Mouse (Mus musculus) CH12.LX (cell line): ENCODE results near the gene Epop. TPM values are rescaled to one million over a fixed set of nuclear protein-coding genes. Genes with fewer than 3 reads are reported as not detected.

Experiments used
- DNase-seq: peaks from one replicate; pipeline ENCODE4 v3.0.0-alpha.2; 2013; ENCODE audit errors: extremely low read depth
- H3K27ac ChIP-seq: 2 replicates; pipeline ENCODE4 v1.5.1; 2012; ENCODE audit warnings: low read depth, mild to moderate bottlenecking, control low read depth, moderate library complexity; ENCODE audit not compliant: insufficient read depth
- H3K27me3 ChIP-seq: replicated peaks from 2 replicates; pipeline ENCODE3; 2012; ENCODE audit warnings: inconsistent platforms
- H3K36me3 ChIP-seq, 2 experiments: replicated peaks in 1 of 2; 2 replicates each; pipeline versions ENCODE3 to v1.6.1; 2012; ENCODE audit warnings: inconsistent platforms in 1 of 2, low read length in 1 of 2, mild to moderate bottlenecking in 1 of 2, mixed read lengths in 1 of 2, moderate library complexity in 1 of 2; ENCODE audit not compliant: control insufficient read depth in 1 of 2, insufficient read depth in 1 of 2
- H3K4me1 ChIP-seq, 2 experiments: 2 replicates each; pipeline ENCODE4 v1.6.1; 2012; ENCODE audit warnings: inconsistent platforms in 1 of 2, moderate library complexity in 1 of 2; ENCODE audit not compliant: insufficient read depth in 2 of 2, control insufficient read depth in 1 of 2
- H3K4me2 ChIP-seq: 2 replicates; pipeline ENCODE4 v1.6.1; 2012; ENCODE audit warnings: low read depth, mild to moderate bottlenecking, control low read depth; ENCODE audit not compliant: poor library complexity, insufficient read depth, severe bottlenecking
- H3K4me3 ChIP-seq, 3 experiments: fragments of 150-350 bp in 1 of 3; sonication (generic) in 1 of 3; replicated peaks in 1 of 3; 2 replicates each; pipeline versions ENCODE3 to v1.5.1; 2011 to 2012; ENCODE audit warnings: low read depth in 2 of 3, low read length in 2 of 3, mild to moderate bottlenecking in 2 of 3, moderate library complexity in 2 of 3, control low read depth in 1 of 3, improper control_type of control experiment in 1 of 3, inconsistent platforms in 1 of 3, mixed read lengths in 1 of 3; ENCODE audit not compliant: poor library complexity in 1 of 3
- H3K79me2 ChIP-seq: replicated peaks from 2 replicates; pipeline ENCODE4 v1.6.1; 2012; ENCODE audit warnings: mild to moderate bottlenecking, moderate library complexity; ENCODE audit not compliant: control insufficient read depth, poor library complexity, insufficient read depth, severe bottlenecking; ENCODE audit errors: extremely low read depth
- H3K9ac ChIP-seq: 2 replicates; pipeline ENCODE4 v1.6.1; 2012; ENCODE audit warnings: low read depth, mild to moderate bottlenecking, control low read depth, moderate library complexity; ENCODE audit not compliant: insufficient read depth
- H3K9me3 ChIP-seq: replicated peaks from 2 replicates; pipeline ENCODE3; 2012; ENCODE audit warnings: low read length, inconsistent platforms, mixed read lengths
- CTCF ChIP-seq, 2 experiments: IDR thresholded peaks in 1 of 2; conservative IDR thresholded peaks in 1 of 2; 2 replicates each; pipeline ENCODE4 v1.5.1; 2011 to 2012; ENCODE audit warnings: low read depth in 2 of 2, low read length in 2 of 2, improper control_type of control experiment in 1 of 2, inconsistent platforms in 1 of 2, mild to moderate bottlenecking in 1 of 2, moderate library complexity in 1 of 2
- HCFC1 ChIP-seq: IDR thresholded peaks from 2 replicates; pipeline ENCODE4 v1.6.1; 2012; ENCODE audit warnings: low read depth, mild to moderate bottlenecking, inconsistent platforms, low read length, improper control_type of control experiment
- JUN ChIP-seq: IDR thresholded peaks from 2 replicates; pipeline ENCODE4 v1.6.1; 2011; ENCODE audit warnings: low read depth, mild to moderate bottlenecking, low read length, improper control_type of control experiment, moderate library complexity; ENCODE audit not compliant: insufficient read depth
- KAT2A ChIP-seq: IDR thresholded peaks from 2 replicates; pipeline ENCODE4 v1.6.1; 2012; ENCODE audit warnings: low read length, improper control_type of control experiment, inconsistent platforms; ENCODE audit not compliant: insufficient replicate concordance
- MAFK ChIP-seq: IDR thresholded peaks from 2 replicates; pipeline ENCODE4 v1.6.1; 2011; ENCODE audit warnings: low read length, improper control_type of control experiment; ENCODE audit not compliant: insufficient replicate concordance
- MAX ChIP-seq: IDR thresholded peaks from 2 replicates; pipeline ENCODE4 v1.6.1; 2011; ENCODE audit warnings: low read length, improper control_type of control experiment
- MXI1 ChIP-seq: IDR thresholded peaks from 2 replicates; pipeline ENCODE4 v1.6.1; 2011; ENCODE audit warnings: mild to moderate bottlenecking, low read depth, low read length, improper control_type of control experiment
- MYC ChIP-seq: IDR thresholded peaks from 2 replicates; pipeline ENCODE4 v1.6.1; 2011; ENCODE audit warnings: low read depth, mild to moderate bottlenecking, improper control_type of control experiment, low read length
- NELFE ChIP-seq: IDR thresholded peaks from 2 replicates; pipeline ENCODE4 v1.6.1; 2011; ENCODE audit warnings: low read depth, low read length, improper control_type of control experiment
- NRF1 ChIP-seq: IDR thresholded peaks from 2 replicates; pipeline ENCODE4 v1.6.1; 2014; ENCODE audit warnings: low read depth, mild to moderate bottlenecking, inconsistent platforms, low read length, improper control_type of control experiment, moderate library complexity
- POLR2AphosphoS2 ChIP-seq: IDR thresholded peaks from 2 replicates; pipeline ENCODE4 v1.6.1; 2011; ENCODE audit warnings: low read depth, low read length, improper control_type of control experiment
- RAD21 ChIP-seq: IDR thresholded peaks from 2 replicates; pipeline ENCODE4 v1.6.1; 2011; ENCODE audit warnings: low read depth, mild to moderate bottlenecking, low read length, improper control_type of control experiment, moderate library complexity
- SMC3 ChIP-seq: IDR thresholded peaks from 2 replicates; pipeline ENCODE4 v1.6.1; 2011; ENCODE audit warnings: low read depth, low read length, improper control_type of control experiment
- TCF12 ChIP-seq: IDR thresholded peaks from 2 replicates; pipeline ENCODE4 v1.6.1; 2014; ENCODE audit warnings: low read depth, mild to moderate bottlenecking, inconsistent platforms, low read length, improper control_type of control experiment
- USF1 ChIP-seq: IDR thresholded peaks from 2 replicates; pipeline ENCODE4 v1.6.1; 2014; ENCODE audit warnings: low read depth, mild to moderate bottlenecking, inconsistent platforms, low read length, improper control_type of control experiment
- ZC3H11A ChIP-seq: IDR thresholded peaks from 2 replicates; pipeline ENCODE4 v1.6.1; 2012; ENCODE audit warnings: low read depth, mild to moderate bottlenecking, inconsistent platforms, low read length, improper control_type of control experiment
- ZMIZ1 ChIP-seq: IDR thresholded peaks from 2 replicates; pipeline ENCODE4 v1.6.1; 2012; ENCODE audit warnings: low read depth, mild to moderate bottlenecking, inconsistent platforms, low read length, improper control_type of control experiment
- ZNF384 ChIP-seq: IDR thresholded peaks from 2 replicates; pipeline ENCODE4 v1.6.1; 2012; ENCODE audit warnings: low read depth, low read length, improper control_type of control experiment, inconsistent platforms
- dilution Hi-C: fragments of 300-500 bp; cut with MboI; formaldehyde crosslinking; loops from 2 replicates; pipeline ENCODE4 v1.14.3; 2020; ENCODE audit warnings: low sequenced_read_pairs; ENCODE audit not compliant: extremely low pct_unique_long_range_greater_than_20kb, extremely low pct_ligation_motif_present
- in situ Hi-C: fragments of 300-500 bp; cut with MboI; formaldehyde crosslinking; loops from 3 replicates; pipeline ENCODE4 v1.14.3; 2019; ENCODE audit warnings: low sequenced_read_pairs, low pct_ligation_motif_present, low pct_unique_long_range_greater_than_20kb, mixed read lengths
- polyA plus RNA-seq: library from polyadenylated mRNA; unstranded; fragments of >175 nt; gene quantifications from 2 replicates; pipeline ENCODE4 v1.2.1, GENCODE M21; 2012; ENCODE audit warnings: low read depth; ENCODE audit not compliant: insufficient read length
- total RNA-seq, 2 experiments: library from RNA; depleted of rRNA; stranded (reverse); fragments of 300-350 nt in 1 of 2; fragments of >200 nt in 1 of 2; gene quantifications; 2 replicates each; pipeline ENCODE4 v1.2.3; 2012 to 2014

The Epop gene
- total and polyA plus RNA-seq, 3 experiments, result 2.1 to 8.4 (median 4.2) TPM

DNA sequence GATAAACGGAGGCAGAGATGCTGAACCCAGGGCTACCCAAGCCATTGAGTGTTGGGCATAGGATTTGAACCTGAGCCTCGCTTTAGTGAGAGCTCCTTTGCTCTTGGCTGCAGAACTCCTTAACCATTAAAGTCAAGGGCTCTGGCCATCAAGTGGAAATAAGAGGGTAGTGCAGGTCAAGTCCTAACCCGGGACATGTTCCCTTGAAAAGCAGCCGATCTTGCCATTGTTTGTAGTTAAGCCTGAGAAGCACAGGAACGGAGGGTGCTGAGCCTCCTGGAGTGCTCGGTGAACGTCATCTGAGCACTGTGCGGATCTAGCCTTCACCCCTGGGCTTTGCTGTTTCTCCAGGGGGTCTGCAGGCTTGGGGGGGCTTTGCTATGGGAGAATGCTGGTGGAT lies 48.3 kb upstream of the Epop start:
- in situ Hi-C loops (no loop called here), dilution Hi-C loops (no loop called here)
- Histone ChIP-seq H3K27ac (no peak overlapping the region), H3K9ac (no peak overlapping the region), H3K4me1 (no peaks in the 10 kb centered on the region), H3K9me3 (no peaks in the 10 kb centered on the region), H3K79me2 (no peaks in the 10 kb centered on the region), H3K27me3 (no peaks in the 10 kb centered on the region), H3K4me2 (no peak overlapping the region), H3K4me3 (no peak overlapping the region), H3K36me3 (peaks cover 89 to 99% of the 10 kb centered on the region in 2 experiments)
- DNase-seq, result no peak
- TF ChIP-seq KAT2A, result no peak
- TF ChIP-seq USF1, result no peak
- TF ChIP-seq RAD21, result peak; percentile 11
- TF ChIP-seq HCFC1, result no peak
- peak in 1 of 2 experiments; percentile 43; a peak in 2 of 4 replicates for TF ChIP-seq CTCF (conservative IDR thresholded peaks at IDR 0.05 in 1 of 2, IDR thresholded peaks at IDR 0.05 in 1 of 2; ENCODE audit: low read depth in 2 of 2, low read length in 2 of 2)
- no peak for TF ChIP-seq ZNF384
- TF ChIP-seq MXI1, result no peak
- no peak for TF ChIP-seq POLR2AphosphoS2
- TF ChIP-seq ZMIZ1, result no peak
- no peak for TF ChIP-seq ZC3H11A
- TF ChIP-seq NRF1, result no peak
- TF ChIP-seq MYC, result no peak
- TF ChIP-seq SMC3, result peak; percentile 38
- TF ChIP-seq NELFE, result no peak
- no peak for TF ChIP-seq MAX

DNA sequence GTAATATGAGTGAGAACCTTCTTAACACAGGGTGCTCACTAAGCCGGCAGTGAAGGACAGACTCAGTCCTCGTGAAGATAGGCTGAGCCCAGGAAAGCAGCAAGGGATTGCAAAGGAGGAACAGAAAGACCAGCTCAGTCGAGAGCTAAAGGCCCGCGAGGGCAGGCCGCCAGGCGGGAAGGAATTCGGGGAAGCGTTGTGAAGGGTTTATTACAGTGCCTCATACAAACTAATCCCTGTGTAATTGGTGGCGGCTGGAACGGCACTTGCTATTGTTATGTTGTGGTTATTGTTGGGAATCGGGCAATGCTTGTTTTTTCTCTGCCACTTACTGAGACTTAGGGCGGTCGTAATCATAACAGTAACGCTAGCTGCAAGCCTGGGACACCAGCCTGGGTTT lies 47.9 kb upstream of the Epop start:
- H3K4me1 ChIP-seq, result no peaks in the 10 kb centered on the region
- in situ Hi-C loops, result no loop called here
- H3K27me3 ChIP-seq, result no peaks in the 10 kb centered on the region
- TF ChIP-seq TCF12, result no peak
- no peak for TF ChIP-seq MXI1
- no peak for TF ChIP-seq MAFK
- TF ChIP-seq JUN, result no peak
- no peak for TF ChIP-seq RAD21
- TF ChIP-seq HCFC1, result no peak
- no peak overlapping the region for H3K9ac ChIP-seq
- H3K4me2 ChIP-seq, result no peak overlapping the region
- peaks cover 93 to 99% of the 10 kb centered on the region in 2 experiments for H3K36me3 ChIP-seq
- dilution Hi-C loops, result no loop called here
- H3K4me3 ChIP-seq, result no peak overlapping the region
- no peak for DNase-seq
- H3K27ac ChIP-seq, result no peak overlapping the region
- no peaks in the 10 kb centered on the region for H3K9me3 ChIP-seq
- no peaks in the 10 kb centered on the region for H3K79me2 ChIP-seq
